Mouse (Mus musculus): ENCODE measurements around the gene Smim6.

GRCm38 (mm10) chr11:115906521-115906920 lies 5.3 kb upstream of the Smim6 start:
- TF ChIP-seq POLR2A (IDR thresholded peaks at IDR 0.05; ENCODE audit: low read depth, low read length): no peak
- no peak for TF ChIP-seq CTCF (conservative IDR thresholded peaks at IDR 0.05; ENCODE audit: insufficient read depth, insufficient read length, low read depth, low read length)
